Mouse (Mus musculus): ENCODE measurements around the gene Zc3h14. TPM values are rescaled to one million over a fixed set of nuclear protein-coding genes. Genes with fewer than 3 reads are reported as not detected.

The Zc3h14 gene
- polyA plus RNA-seq, 1 experiment from 2014 or later, result 117 TPM

GRCm38 (mm10) chr12:98746131-98746530 is 633 bp upstream of the Zc3h14 start:
- Histone ChIP-seq H3K27ac (replicated peaks) (no peak overlapping the region), H3K4me1 (replicated peaks) (peaks cover 35% of the 10 kb centered on the region), H3K9ac (no peak overlapping the region), H3K4me2 (no peak overlapping the region), H3K4me3 (no peak overlapping the region), H3K9me3 (no peaks in the 10 kb centered on the region), H3K36me3 (no peaks in the 10 kb centered on the region), H3K27me3 (0 out of 2 replicates have a peak, but pooled peaks cover under 1% of the 10 kb centered on the region)
- WGBS, result 20% methylated on average over 2 of the region's 2 CpGs
- ATAC-seq (ENCODE audit: low read depth), result peak; percentile 51; the same call in 1 of the 2 replicates

GRCm38 (mm10) chr12:98747380-98747753 is 603 bp downstream of the Zc3h14 start:
- Histone ChIP-seq H3K36me3 (no peaks in the 10 kb centered on the region), H3K4me2 (peak overlapping the region; percentile 78), H3K4me1 (replicated peaks) (peaks cover 41% of the 10 kb centered on the region), H3K27ac (replicated peaks) (peak overlapping the region; percentile 96), H3K9me3 (no peaks in the 10 kb centered on the region), H3K9ac (peak overlapping the region; percentile 91), H3K4me3 (peak overlapping the region; percentile 92), H3K27me3 (no peaks in the 10 kb centered on the region)
- WGBS, result 2% methylated on average over 8 of the region's 14 CpGs
- peak; percentile 55 for ATAC-seq (ENCODE audit: low read depth)

GRCm38 (mm10) chr12:98757636-98758035 is 10.9 kb downstream of the Zc3h14 start:
- Histone ChIP-seq H3K27ac (replicated peaks) (no peak overlapping the region), H3K4me2 (no peak overlapping the region), H3K9ac (no peak overlapping the region), H3K4me1 (replicated peaks) (no peaks in the 10 kb centered on the region), H3K36me3 (peaks cover 82% of the 10 kb centered on the region), H3K27me3 (no peaks in the 10 kb centered on the region), H3K4me3 (no peak overlapping the region), H3K9me3 (no peaks in the 10 kb centered on the region)
- no peak for ATAC-seq (ENCODE audit: low read depth)
- WGBS, result 87% methylated on average over 6 of the region's 6 CpGs

GRCm38 (mm10) chr12:98759700-98760099 is 12.9 kb downstream of the Zc3h14 start:
- no peak overlapping the region for H3K9ac ChIP-seq
- no peak overlapping the region for H3K27ac ChIP-seq (replicated peaks)
- no peaks in the 10 kb centered on the region for H3K9me3 ChIP-seq
- no peak for ATAC-seq (ENCODE audit: low read depth)
- H3K4me3 ChIP-seq, result no peak overlapping the region
- H3K4me2 ChIP-seq, result no peak overlapping the region
- no peaks in the 10 kb centered on the region for H3K27me3 ChIP-seq
- WGBS, result 96% methylated on average over 6 of the region's 6 CpGs
- H3K4me1 ChIP-seq (replicated peaks), result no peaks in the 10 kb centered on the region
- H3K36me3 ChIP-seq, result peaks cover 88% of the 10 kb centered on the region

- no peak overlapping the region for H3K4me2 ChIP-seq
- 98% methylated on average over 2 of the region's 2 CpGs for WGBS
- peaks cover 83% of the 10 kb centered on the region for H3K36me3 ChIP-seq
- H3K4me3 ChIP-seq, result no peak overlapping the region
- H3K4me1 ChIP-seq (replicated peaks), result no peaks in the 10 kb centered on the region
- no peak overlapping the region for H3K27ac ChIP-seq (replicated peaks)
- no peaks in the 10 kb centered on the region for H3K9me3 ChIP-seq
- no peak overlapping the region for H3K9ac ChIP-seq
- no peaks in the 10 kb centered on the region for H3K27me3 ChIP-seq
- no peak for ATAC-seq (ENCODE audit: low read depth)
Measured at GRCm38 (mm10) chr12:98766241-98766640, 19.5 kb downstream of the Zc3h14 start.

- H3K36me3 ChIP-seq, result peaks cover 78% of the 10 kb centered on the region
- H3K4me3 ChIP-seq, result no peak overlapping the region
- no peak overlapping the region for H3K9ac ChIP-seq
- H3K27ac ChIP-seq (replicated peaks), result no peak overlapping the region
- H3K9me3 ChIP-seq, result no peaks in the 10 kb centered on the region
- ATAC-seq (ENCODE audit: low read depth), result no peak
- no peaks in the 10 kb centered on the region for H3K4me1 ChIP-seq (replicated peaks)
- no peaks in the 10 kb centered on the region for H3K27me3 ChIP-seq
- H3K4me2 ChIP-seq, result no peak overlapping the region
- 86% methylated on average over 3 of the region's 3 CpGs for WGBS
Measured at GRCm38 (mm10) chr12:98777509-98777908, 30.7 kb downstream of the Zc3h14 start.

GRCm38 (mm10) chr12:98779148-98779547 is 32.4 kb downstream of the Zc3h14 start:
- H3K9me3 ChIP-seq, result no peaks in the 10 kb centered on the region
- H3K27me3 ChIP-seq, result no peaks in the 10 kb centered on the region
- no peak overlapping the region for H3K27ac ChIP-seq (replicated peaks)
- H3K9ac ChIP-seq, result no peak overlapping the region
- H3K36me3 ChIP-seq, result peaks cover 78% of the 10 kb centered on the region
- H3K4me1 ChIP-seq (replicated peaks), result no peaks in the 10 kb centered on the region
- H3K4me2 ChIP-seq, result no peak overlapping the region
- ATAC-seq (ENCODE audit: low read depth), result no peak
- no peak overlapping the region for H3K4me3 ChIP-seq
- WGBS, result 86% methylated on average over 4 of the region's 4 CpGs

- Histone ChIP-seq H3K36me3 (peaks cover 83% of the 10 kb centered on the region), H3K9me3 (no peaks in the 10 kb centered on the region), H3K4me3 (no peak overlapping the region), H3K27me3 (no peaks in the 10 kb centered on the region), H3K9ac (no peak overlapping the region), H3K4me1 (replicated peaks) (no peaks in the 10 kb centered on the region), H3K27ac (replicated peaks) (no peak overlapping the region), H3K4me2 (no peak overlapping the region)
- 94% methylated on average over 1 of the region's 1 CpGs for WGBS
- no peak for ATAC-seq (ENCODE audit: low read depth)
Measured at GRCm38 (mm10) chr12:98784251-98784650, 37.5 kb downstream of the Zc3h14 start.

- no peaks in the 10 kb centered on the region for H3K9me3 ChIP-seq
- ATAC-seq (ENCODE audit: low read depth), result peak; percentile 82
- H3K4me1 ChIP-seq (replicated peaks), result no peaks in the 10 kb centered on the region; the same call in 1 of the 2 replicates
- H3K4me3 ChIP-seq, result no peak overlapping the region
- no peak overlapping the region for H3K9ac ChIP-seq
- no peaks in the 10 kb centered on the region for H3K27me3 ChIP-seq
- 67% methylated on average over 3 of the region's 3 CpGs for WGBS
- H3K27ac ChIP-seq (replicated peaks), result peak overlapping the region; percentile 33; the same call in 1 of the 2 replicates
- peaks cover 74% of the 10 kb centered on the region for H3K36me3 ChIP-seq
- no peak overlapping the region for H3K4me2 ChIP-seq
Measured at GRCm38 (mm10) chr12:98795731-98796318, 49.1 kb downstream of the Zc3h14 start.

GRCm38 (mm10) chr12:98800334-98800733 is 53.6 kb downstream of the Zc3h14 start:
- no peak overlapping the region for H3K9ac ChIP-seq
- H3K9me3 ChIP-seq, result no peaks in the 10 kb centered on the region
- H3K36me3 ChIP-seq, result peaks cover 42% of the 10 kb centered on the region
- no peak overlapping the region for H3K4me2 ChIP-seq
- H3K27ac ChIP-seq (replicated peaks), result no peak overlapping the region
- no peak overlapping the region for H3K4me3 ChIP-seq
- H3K27me3 ChIP-seq, result no peaks in the 10 kb centered on the region
- no peak for ATAC-seq (ENCODE audit: low read depth)
- no peaks in the 10 kb centered on the region; the same call in 1 of the 2 replicates for H3K4me1 ChIP-seq (replicated peaks)
- WGBS, result 94% methylated on average over 5 of the region's 5 CpGs

GRCm38 (mm10) chr12:98802245-98802644 is 55.5 kb downstream of the Zc3h14 start:
- WGBS, result 80% methylated on average over 3 of the region's 3 CpGs
- ATAC-seq (ENCODE audit: low read depth), result no peak
- H3K27ac ChIP-seq (replicated peaks), result no peak overlapping the region
- peaks cover 34% of the 10 kb centered on the region for H3K36me3 ChIP-seq
- no peak overlapping the region for H3K4me2 ChIP-seq
- no peaks in the 10 kb centered on the region for H3K4me1 ChIP-seq (replicated peaks)
- no peak overlapping the region for H3K4me3 ChIP-seq
- H3K27me3 ChIP-seq, result no peaks in the 10 kb centered on the region
- H3K9ac ChIP-seq, result no peak overlapping the region
- H3K9me3 ChIP-seq, result no peaks in the 10 kb centered on the region

- Histone ChIP-seq H3K4me3 (no peak overlapping the region), H3K4me1 (replicated peaks) (no peaks in the 10 kb centered on the region), H3K36me3 (peaks cover 21% of the 10 kb centered on the region), H3K9ac (no peak overlapping the region), H3K9me3 (no peaks in the 10 kb centered on the region), H3K27me3 (no peaks in the 10 kb centered on the region), H3K27ac (replicated peaks) (no peak overlapping the region), H3K4me2 (no peak overlapping the region)
- WGBS, result 67% methylated on average over 3 of the region's 3 CpGs
- no peak for ATAC-seq (ENCODE audit: low read depth)
Measured at GRCm38 (mm10) chr12:98804078-98804748, 57.4 kb downstream of the Zc3h14 start.

GRCm38 (mm10) chr12:98820781-98821180 is 74.0 kb downstream of the Zc3h14 start:
- H3K4me2 ChIP-seq, result no peak overlapping the region
- H3K4me3 ChIP-seq, result no peak overlapping the region
- H3K27ac ChIP-seq (replicated peaks), result no peak overlapping the region
- no peaks in the 10 kb centered on the region for H3K9me3 ChIP-seq
- no peak for ATAC-seq (ENCODE audit: low read depth)
- no peaks in the 10 kb centered on the region for H3K27me3 ChIP-seq
- peaks cover 28% of the 10 kb centered on the region for H3K36me3 ChIP-seq
- no peak overlapping the region for H3K9ac ChIP-seq
- no peaks in the 10 kb centered on the region for H3K4me1 ChIP-seq (replicated peaks)
- 88% methylated on average over 2 of the region's 2 CpGs for WGBS
